Comparison of ENCODE assay signal across 14 mouse cellular contexts in genomic region chr1:163362202-163362601, GRCm38 (mm10). TPM values are rescaled to one million over a fixed set of nuclear protein-coding genes. Genes with fewer than 3 reads are reported as not detected.
A peak's percentile ranks its signal among the peaks of the same experiment; 100 is the strongest.
DNase-seq lines count a peak whose midpoint lies in the region; ATAC-seq lines count a peak whose summit lies in the region.
"Had no signal": no experiment of that assay in that cellular context is flagged by ENCODE, and none has a peak within 500 bp of the region (broad histone marks: within the 10 kb centered on the region; RNA-seq: fewer than 3 reads in every experiment).

No protein-coding gene starts in this region.

- H3K36me3 ChIP-seq in embryonic facial prominence, embryonic 12.5 days: no peaks in the 10 kb centered on the region
- H3K36me3 ChIP-seq: forebrain, embryonic 15.5 days; neural tube, embryonic 13.5 days had no signal

- peak overlapping the region; percentile 20; the same call in 1 of the 2 replicates for H3K4me2 ChIP-seq in embryonic facial prominence, embryonic 12.5 days (replicated peaks)
- H3K4me2 ChIP-seq: forebrain, embryonic 15.5 days; hindbrain, embryonic 14.5 days; midbrain, embryonic 11.5 days; neural tube, embryonic 13.5 days had no signal

- WGBS in embryonic facial prominence, embryonic 12.5 days: 27% methylated on average over 8 of the region's 8 CpGs

- no peaks in the 10 kb centered on the region for H3K27me3 ChIP-seq in embryonic facial prominence, embryonic 12.5 days
- H3K27me3 ChIP-seq: forebrain, embryonic 15.5 days; neural tube, embryonic 13.5 days had no signal

- intact Hi-C loops in gastrocnemius, postnatal 36 days (cut with DNase I): no loop called here

- peaks cover 25% of the 10 kb centered on the region for H3K4me1 ChIP-seq in embryonic facial prominence, embryonic 12.5 days
- H3K4me1 ChIP-seq: forebrain, embryonic 15.5 days; neural tube, embryonic 13.5 days had no signal

- no peak for ATAC-seq in embryonic facial prominence, embryonic 12.5 days (ENCODE audit: insufficient number of reproducible peaks, insufficient read depth, low FRiP score, low TSS enrichment)
- ATAC-seq: forebrain, embryonic 15.5 days had no signal

- no peaks in the 10 kb centered on the region for H3K9me3 ChIP-seq in embryonic facial prominence, embryonic 12.5 days
- H3K9me3 ChIP-seq: forebrain, embryonic 15.5 days; neural tube, embryonic 13.5 days had no signal

- no peak overlapping the region for H3K4me3 ChIP-seq in embryonic facial prominence, embryonic 12.5 days
- H3K4me3 ChIP-seq: forebrain, embryonic 15.5 days; neural tube, embryonic 13.5 days had no signal

- peak overlapping the region; percentile 80 for H3K27ac ChIP-seq in embryonic facial prominence, embryonic 12.5 days
- H3K27ac ChIP-seq: forebrain, embryonic 15.5 days; hindbrain, embryonic 14.5 days; neural tube, embryonic 13.5 days had no signal

- peak; percentile 7 to 27 for DNase-seq in gastrocnemius, adult 8-10 months (ENCODE audit: low spot score in 2 of 2)
- DNase-seq in gastrocnemius, postnatal 36 days: no peak
- DNase-seq in 3134 (ENCODE audit: extremely low read depth, insufficient read length, low spot score): peak; percentile 29
- peak; percentile 55 for DNase-seq in heart, postnatal 4 days
- DNase-seq in cerebellum, adult 11 months: no peak
- no peak for DNase-seq in thymus, postnatal 14 days
- no peak for DNase-seq in kidney, adult 18-20 months
- DNase-seq: kidney, postnatal 14 days; left cerebral cortex, postnatal 4 days had no signal

- no peak overlapping the region for H3K9ac ChIP-seq in embryonic facial prominence, embryonic 12.5 days
- H3K9ac ChIP-seq: forebrain, embryonic 15.5 days; hindbrain, embryonic 14.5 days; neural tube, embryonic 13.5 days had no signal

RNA-seq across cellular contexts. Expression of gene Gorab, which starts 41.3 kb away (rescaled TPM):
- 1 to 10 TPM; 2.0 to 2.4 (median 2.3) TPM for total RNA-seq in gastrocnemius, adult 8-10 months (2022)
- total RNA-seq in gastrocnemius, postnatal 36 days (2021): 1 to 10 TPM; 1.9 to 2.4 TPM
- 39.0 and 40.6 TPM in 2 replicates for polyA plus RNA-seq in embryonic facial prominence, embryonic 12.5 days (2016; fragmentation: Nextera tagmentation; extraction: Ambion mirVana)
- 1 to 10 TPM; 5.7 to 8.4 TPM for total RNA-seq in heart, postnatal 4 days (2021)

RNA-seq across cellular contexts. Expression of gene Prrx1, which starts 48.7 kb away (rescaled TPM):
- 10 to 100 TPM; 34.8 to 41.6 (median 35.3) TPM for total RNA-seq in gastrocnemius, adult 8-10 months (2022)
- total RNA-seq in gastrocnemius, postnatal 36 days (2021): 10 to 100 TPM; 34.1 to 39.4 TPM
- polyA plus RNA-seq in embryonic facial prominence, embryonic 12.5 days (2016; fragmentation: Nextera tagmentation; extraction: Ambion mirVana): 180 and 186 TPM in 2 replicates
- total RNA-seq in heart, postnatal 4 days (2021): 10 to 100 TPM; 32.7 to 34.2 TPM

Comparison
In these comparisons a context has a peak if more than half of its experiments do, and no peak if none do; other contexts are left out.
1. DNase-seq: peak in gastrocnemius, adult 8-10 months (2 of 2), 3134 (single experiment) and heart, postnatal 4 days (single experiment); none in gastrocnemius, postnatal 36 days (0 of 2), cerebellum, adult 11 months (single experiment), thymus, postnatal 14 days (single experiment) and kidney, adult 18-20 months (single experiment).